Mouse (Mus musculus) layer of hippocampus, adult 9-11 months (tissue): Measurements from ENCODE around the gene Dnal1.
A peak's percentile ranks its signal among the peaks of the same experiment; 100 is the strongest.

ENCODE experiments used
- DNase-seq: peaks from one replicate; pipeline ENCODE4 v3.0.0; 2022

The Dnal1 gene

GRCm38 (mm10) chr12:84163586-84164110 is 49.5 kb downstream of the Dnal1 start:
- no peak for DNase-seq

- no peak for DNase-seq
Measured at GRCm38 (mm10) chr12:84165631-84166373, 51.6 kb downstream of the Dnal1 start.

GRCm38 (mm10) chr12:84170610-84171009 is 56.4 kb downstream of the Dnal1 start:
- DNase-seq = no peak

GRCm38 (mm10) chr12:84172216-84172615 is 58.0 kb downstream of the Dnal1 start:
- DNase-seq = no peak

GRCm38 (mm10) chr12:84172862-84173261 is 58.7 kb downstream of the Dnal1 start:
- no peak for DNase-seq

GRCm38 (mm10) chr12:84173309-84173915 is 59.2 kb downstream of the Dnal1 start:
- no peak for DNase-seq

- peak; percentile 49 for DNase-seq
Measured at GRCm38 (mm10) chr12:84174190-84174811, 60.1 kb downstream of the Dnal1 start.

GRCm38 (mm10) chr12:84174871-84175270 is 60.7 kb downstream of the Dnal1 start:
- DNase-seq = no peak

- DNase-seq = peak; percentile 91
Measured at GRCm38 (mm10) chr12:84175659-84176061, 61.5 kb downstream of the Dnal1 start.

- DNase-seq = peak; percentile 58
Measured at GRCm38 (mm10) chr12:84176126-84176769, 62.1 kb downstream of the Dnal1 start.

- DNase-seq = no peak
Measured at GRCm38 (mm10) chr12:84176886-84177765, 63.0 kb downstream of the Dnal1 start.

GRCm38 (mm10) chr12:84178052-84178451 is 63.9 kb downstream of the Dnal1 start:
- DNase-seq = no peak

GRCm38 (mm10) chr12:84178652-84179445 is 64.7 kb downstream of the Dnal1 start:
- no peak for DNase-seq

GRCm38 (mm10) chr12:84180090-84180489 is 65.9 kb downstream of the Dnal1 start:
- DNase-seq = no peak

GRCm38 (mm10) chr12:84180701-84181435 is 66.7 kb downstream of the Dnal1 start:
- DNase-seq = peak; percentile 59

GRCm38 (mm10) chr12:84181999-84182398 is 67.8 kb downstream of the Dnal1 start:
- no peak for DNase-seq

GRCm38 (mm10) chr12:84184979-84185378 is 70.8 kb downstream of the Dnal1 start:
- no peak for DNase-seq

GRCm38 (mm10) chr12:84185547-84185946 is 71.4 kb downstream of the Dnal1 start:
- no peak for DNase-seq

GRCm38 (mm10) chr12:84186536-84186935 is 72.4 kb downstream of the Dnal1 start:
- no peak for DNase-seq

- DNase-seq = no peak
Measured at GRCm38 (mm10) chr12:84186950-84187349, 72.8 kb downstream of the Dnal1 start.
